Mouse (Mus musculus): ENCODE data around the gene Ripor2.

GRCm38 (mm10) chr13:24670676-24671075 lies 88.7 kb downstream of the Ripor2 start:
- TF ChIP-seq POLR2A (IDR thresholded peaks at IDR 0.05; ENCODE audit: insufficient read depth, low read depth, low read length) (no peak), CTCF (IDR thresholded peaks at IDR 0.05) (no peak), EP300 (IDR thresholded peaks at IDR 0.05; ENCODE audit: insufficient read depth, low read depth, low read length) (no peak)

Measured in heart, adult 2 months (tissue).